Mouse (Mus musculus): ENCODE measurements around the gene Coq9.
"Not testable (repeated sequence)": the region's sequence is repeated elsewhere in the genome, so short reads cannot be mapped to it uniquely, and the experiment has no call there.

The Coq9 gene

DNA sequence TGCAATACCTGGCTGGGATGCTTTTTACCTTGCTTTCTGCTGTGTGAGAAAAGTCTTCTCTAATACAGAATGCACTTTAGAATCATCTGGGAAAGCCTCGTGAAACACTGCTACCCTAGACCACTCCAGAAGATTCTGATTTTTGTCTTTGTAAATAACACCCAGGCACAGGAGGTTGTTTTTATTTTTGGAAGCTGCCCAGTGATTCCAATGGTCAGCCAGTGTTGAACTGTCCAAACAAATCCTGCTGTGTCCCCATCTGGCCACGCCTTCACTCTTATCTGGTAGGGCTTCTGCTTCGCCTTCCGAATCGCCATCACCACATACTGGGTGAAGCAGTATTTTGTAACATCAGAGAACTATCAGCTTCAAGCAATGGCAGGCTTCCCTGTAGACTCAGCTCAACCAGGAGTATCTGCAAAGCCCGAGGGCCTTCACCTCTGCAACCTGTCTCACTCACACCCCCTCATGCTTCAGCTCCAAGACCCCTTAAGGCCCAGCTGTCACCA, 18.4 kb upstream of the Coq9 start:
- in situ Hi-C loops (cut with MboI; ENCODE audit: unreplicated experiment in 2 of 2) = loop anchor here (5.0 to 25.0 kb wide), 5 partner anchors 88 to 507 kb away; no protein-coding TSS in a partner anchor

DNA sequence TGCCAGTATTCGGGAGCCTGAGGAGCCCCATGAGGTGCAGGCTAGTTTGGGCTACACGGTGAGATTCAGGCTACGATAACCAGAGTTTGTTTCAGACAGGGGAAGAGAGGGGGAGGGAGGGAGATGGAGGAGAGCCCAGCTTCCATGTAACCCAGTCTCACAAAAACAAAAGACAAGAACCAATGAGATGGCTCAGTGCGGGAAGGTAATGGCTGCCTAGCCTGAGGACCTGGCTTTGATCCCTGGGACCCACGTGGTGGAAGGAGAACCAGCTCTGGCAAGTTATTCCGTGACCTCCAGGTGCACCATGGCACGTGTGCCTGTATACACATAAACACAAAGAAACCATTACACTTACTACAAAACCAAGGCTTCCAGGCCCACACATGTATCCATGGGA, 17.6 kb upstream of the Coq9 start:
- in situ Hi-C loops (cut with MboI; ENCODE audit: unreplicated experiment in 2 of 2) = loop anchor here in 1 of 2 experiments (5.0 to 25.0 kb wide), 2 partner anchors 87 to 508 kb away; no protein-coding TSS in a partner anchor

DNA sequence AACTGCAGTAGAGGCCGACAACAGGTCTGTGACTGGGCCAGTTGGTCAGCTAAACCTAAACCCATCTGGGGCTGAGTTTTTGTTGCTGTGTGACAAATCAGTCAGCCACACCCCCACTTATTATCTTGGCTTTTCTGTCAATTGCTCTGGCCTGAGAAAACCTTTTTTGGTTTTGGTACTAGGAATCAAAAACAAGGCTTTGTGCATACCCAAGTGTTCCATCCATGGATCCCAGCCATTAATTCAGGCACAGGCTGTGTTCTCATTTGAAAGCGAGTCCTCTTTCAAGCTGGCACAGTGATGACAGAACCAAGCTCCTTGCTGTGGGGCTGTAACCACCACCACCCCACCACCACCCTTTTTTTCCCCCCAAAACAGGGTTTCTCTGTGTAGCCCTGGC, 16.7 kb upstream of the Coq9 start:
- in situ Hi-C loops (cut with MboI; ENCODE audit: unreplicated experiment in 2 of 2) = loop anchor here in 1 of 2 experiments (5.0 to 25.0 kb wide), 2 partner anchors 86 to 509 kb away; no protein-coding TSS in a partner anchor

DNA sequence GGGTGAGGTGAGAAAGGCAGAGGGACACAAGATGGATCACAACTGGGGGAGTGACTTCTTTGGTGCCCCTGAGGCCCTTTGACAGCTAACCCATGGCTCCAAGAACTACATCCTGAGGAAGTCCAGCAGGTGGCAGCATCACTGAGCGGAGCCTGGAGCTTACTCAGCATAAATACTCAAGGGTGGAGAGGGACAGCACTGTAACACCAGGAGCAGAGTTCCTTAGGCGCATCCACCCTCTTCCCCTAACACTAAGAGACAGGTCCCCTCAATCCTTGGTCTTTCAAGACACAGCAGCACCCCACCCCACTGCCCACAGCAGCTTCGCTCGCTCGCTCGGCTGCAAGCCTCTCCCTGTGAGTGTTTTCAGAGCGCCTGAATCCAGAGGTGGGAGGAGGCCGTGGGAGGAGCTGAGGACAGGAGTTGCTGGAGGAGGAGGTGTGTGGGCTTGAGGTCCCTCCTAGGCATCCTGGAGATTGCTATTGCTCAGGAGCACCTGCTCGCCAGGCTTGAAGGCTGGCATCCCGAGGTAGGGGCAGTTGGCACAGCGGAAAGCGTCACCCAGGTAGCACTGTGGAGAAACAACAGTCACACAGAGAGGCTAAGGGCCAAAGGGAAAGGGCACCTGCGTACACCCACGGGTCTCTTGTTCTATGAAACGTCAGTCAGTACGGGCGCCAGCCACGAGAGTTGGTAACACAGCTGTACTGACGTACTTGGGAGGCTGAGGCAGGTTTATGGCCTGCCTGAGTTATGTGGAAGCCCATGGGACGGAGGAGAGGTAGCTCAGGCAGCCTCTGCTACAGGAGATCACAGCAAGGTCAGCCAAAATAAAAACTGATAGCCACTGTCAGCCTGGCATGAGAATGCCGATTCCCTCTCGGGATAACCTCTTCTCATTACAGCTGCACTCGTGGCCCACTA, 15.2 kb upstream of the Coq9 start:
- in situ Hi-C loops (cut with MboI; ENCODE audit: unreplicated experiment in 2 of 2) = loop anchor here in 1 of 2 experiments (5.0 to 25.0 kb wide), 2 partner anchors 84 to 511 kb away; no protein-coding TSS in a partner anchor

DNA sequence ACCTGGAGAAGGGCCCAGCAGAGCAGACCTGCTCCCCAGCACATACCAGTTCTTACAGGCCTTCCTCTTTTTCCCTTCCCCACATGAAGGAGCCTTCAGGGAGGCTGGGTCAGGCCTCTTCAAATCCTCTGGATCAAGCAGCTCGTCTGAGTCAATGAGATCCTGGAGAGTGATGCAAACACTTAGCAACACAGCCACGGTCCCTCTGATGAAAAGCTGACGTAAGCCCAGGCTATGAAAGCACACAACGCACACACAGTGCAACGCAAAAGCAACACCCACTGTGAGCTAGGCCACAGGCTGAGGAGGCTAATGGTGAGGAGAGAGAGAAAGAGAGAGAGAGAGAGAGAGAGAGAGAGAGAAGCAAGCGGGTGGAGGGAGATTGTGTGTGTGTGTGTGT, 13.0 kb upstream of the Coq9 start:
- in situ Hi-C loops (cut with MboI; ENCODE audit: unreplicated experiment in 2 of 2) = no loop called here

DNA sequence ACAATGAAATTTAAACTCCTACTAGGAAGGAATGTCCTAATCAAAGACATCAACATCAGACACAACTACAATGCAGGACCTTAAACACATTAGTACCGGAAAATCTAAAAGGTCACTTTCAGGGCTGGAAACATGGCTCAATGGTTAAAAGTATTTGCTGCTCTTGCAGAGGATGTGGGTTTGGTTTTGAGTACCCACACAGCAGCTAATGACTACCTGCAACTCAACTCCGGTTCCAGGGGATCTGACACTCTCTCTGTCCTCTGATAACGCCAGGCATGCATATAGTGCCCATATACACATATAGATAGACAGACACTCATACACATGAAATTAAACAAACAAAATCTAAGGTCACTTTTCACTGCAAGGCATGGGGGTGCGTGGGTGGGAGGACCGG, 11.9 kb upstream of the Coq9 start:
- in situ Hi-C loops (cut with MboI; ENCODE audit: unreplicated experiment in 2 of 2) = no loop called here

DNA sequence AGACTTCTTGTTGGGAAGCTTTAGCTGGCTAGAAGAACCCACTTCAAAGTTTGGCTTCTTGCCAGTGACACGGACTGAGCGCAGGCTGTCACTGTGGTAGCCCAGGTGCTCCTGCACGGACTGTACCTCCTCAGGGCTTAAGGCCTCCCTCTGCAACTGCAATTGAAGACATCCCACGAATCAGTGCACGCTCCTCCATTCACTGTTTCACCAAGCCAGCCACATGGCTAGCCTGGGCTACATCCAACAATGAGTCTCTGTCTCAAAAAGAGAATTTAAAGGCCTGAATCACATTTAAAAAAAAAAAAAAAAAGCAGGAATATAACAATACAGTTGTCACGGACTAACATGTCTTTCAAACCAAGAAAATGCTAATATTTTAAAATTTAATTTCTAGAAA, 9.8 kb upstream of the Coq9 start:
- in situ Hi-C loops (cut with MboI; ENCODE audit: unreplicated experiment in 2 of 2) = no loop called here

DNA sequence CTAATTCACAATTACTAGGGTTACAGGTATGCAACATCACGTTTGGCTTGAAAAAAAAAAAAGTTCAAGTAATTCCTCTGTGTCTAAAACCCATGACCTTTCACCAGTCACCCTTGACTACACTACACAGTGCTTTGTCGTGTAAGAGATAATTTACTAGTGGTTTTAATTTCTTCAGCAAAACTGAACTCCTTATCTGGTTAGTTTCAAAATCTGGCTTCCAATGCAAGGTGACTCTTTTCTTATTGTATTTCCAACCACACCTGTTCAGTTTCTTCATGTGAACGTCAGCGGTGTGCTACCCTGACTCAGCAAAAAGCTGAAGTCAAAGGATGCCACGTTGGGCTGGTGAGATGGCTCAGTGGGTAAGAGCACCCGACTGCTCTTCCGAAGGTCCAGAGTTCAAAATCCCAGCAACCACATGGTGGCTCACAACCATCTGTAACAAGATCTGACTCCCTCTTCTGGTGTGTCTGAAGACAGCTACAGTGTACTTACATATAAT, 4.2 kb upstream of the Coq9 start:
- in situ Hi-C loops (cut with MboI; ENCODE audit: unreplicated experiment in 2 of 2) = not testable (repeated sequence)

DNA sequence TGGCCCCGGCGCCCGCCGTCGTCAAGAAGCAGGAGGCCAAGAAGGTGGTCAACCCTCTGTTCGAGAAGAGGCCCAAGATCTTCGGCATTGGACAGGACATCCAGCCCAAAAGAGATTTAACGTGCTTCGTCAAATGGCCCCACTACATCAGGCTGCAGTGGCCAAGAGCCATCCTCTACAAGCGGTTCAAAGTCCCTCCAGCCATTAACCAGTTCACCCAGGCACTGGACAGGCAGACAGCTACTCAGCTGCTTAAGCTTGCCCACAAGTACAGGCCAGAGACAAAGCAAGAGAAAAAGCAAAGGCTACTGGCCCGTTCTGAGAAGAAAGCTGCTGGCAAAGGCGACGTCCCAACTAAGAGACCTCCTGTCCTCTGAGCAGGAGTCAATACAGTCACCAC, 2.4 kb upstream of the Coq9 start:
- in situ Hi-C loops (cut with MboI; ENCODE audit: unreplicated experiment in 2 of 2) = not testable (repeated sequence)

DNA sequence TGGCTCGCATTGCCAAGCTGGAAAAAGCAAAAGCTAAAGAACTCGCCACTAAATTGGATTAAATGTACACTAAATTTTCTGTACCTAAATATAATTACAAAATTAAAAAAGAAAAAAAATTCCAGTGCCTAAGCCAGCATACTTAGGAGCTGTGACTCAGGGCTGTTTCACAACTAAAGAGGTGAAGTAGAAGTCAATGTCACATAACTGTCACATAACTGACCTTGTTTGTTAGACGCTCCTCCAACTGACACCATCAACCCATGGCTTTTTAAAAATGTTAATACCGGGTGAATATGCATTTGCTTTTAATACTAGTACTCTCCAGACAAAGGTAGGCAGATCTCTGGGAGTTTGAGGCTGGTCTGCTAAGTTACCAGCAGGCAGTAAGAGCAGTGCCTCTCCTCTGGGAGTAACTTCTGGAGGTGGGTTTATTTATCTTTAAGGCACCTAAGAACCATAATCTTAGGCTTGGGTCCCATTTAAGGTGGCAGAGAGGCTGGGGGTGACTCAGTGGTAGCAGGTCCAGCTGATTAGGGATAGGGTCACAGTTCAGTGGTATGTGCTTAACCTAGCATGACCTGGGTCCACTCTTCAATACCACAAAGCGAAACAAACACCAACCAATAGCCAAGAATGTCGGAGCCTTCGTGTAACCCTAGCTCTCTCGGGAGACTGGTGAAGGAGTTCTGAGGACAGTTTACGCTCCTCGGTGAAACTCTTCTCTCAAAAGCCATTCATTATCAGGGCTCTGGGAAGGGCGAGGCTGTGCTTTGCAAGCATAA, 1.5 kb upstream of the Coq9 start:
- in situ Hi-C loops (cut with MboI; ENCODE audit: unreplicated experiment in 2 of 2) = no loop called here

DNA sequence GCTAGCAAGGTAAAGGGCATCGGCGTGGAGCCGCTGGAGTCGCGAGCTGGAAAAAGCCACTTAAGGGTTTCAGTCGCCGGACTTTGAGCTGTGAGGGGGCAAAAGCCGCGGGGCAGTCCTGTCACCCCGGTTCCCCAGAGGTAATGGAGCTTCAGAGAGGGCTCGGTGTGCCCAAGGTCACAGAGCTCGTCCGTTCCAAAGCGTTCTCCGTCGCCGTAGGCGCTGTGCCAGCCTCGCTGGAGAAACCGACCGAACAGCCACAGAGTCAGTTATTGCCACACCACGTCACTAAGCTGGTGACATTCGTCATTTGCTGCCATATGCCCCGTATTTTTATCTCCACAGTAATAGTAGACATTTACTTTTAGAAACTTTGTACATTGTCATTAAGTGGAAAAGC, 479 bp downstream of the Coq9 start:
- in situ Hi-C loops (cut with MboI; ENCODE audit: unreplicated experiment in 2 of 2) = no loop called here

DNA sequence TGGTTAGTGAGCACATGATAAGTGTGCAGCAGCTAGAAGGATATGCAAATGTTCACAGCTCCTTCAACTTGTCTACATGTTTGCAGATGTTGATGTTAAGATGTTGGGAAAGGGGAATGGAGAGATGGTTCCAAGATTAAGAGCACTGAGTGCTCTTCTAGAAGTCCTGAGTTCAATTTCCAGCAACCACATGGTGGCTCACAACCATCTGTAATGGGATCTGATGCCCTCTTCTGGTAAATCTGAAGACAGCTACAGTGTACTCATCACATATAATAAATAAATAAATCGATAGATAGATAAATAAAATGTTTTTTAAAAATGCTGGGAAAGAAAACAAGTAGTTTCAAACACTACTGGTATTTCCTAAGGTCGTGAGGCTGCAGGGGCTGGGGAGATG, 3.1 kb downstream of the Coq9 start:
- in situ Hi-C loops (cut with MboI; ENCODE audit: unreplicated experiment in 2 of 2) = no loop called here

DNA sequence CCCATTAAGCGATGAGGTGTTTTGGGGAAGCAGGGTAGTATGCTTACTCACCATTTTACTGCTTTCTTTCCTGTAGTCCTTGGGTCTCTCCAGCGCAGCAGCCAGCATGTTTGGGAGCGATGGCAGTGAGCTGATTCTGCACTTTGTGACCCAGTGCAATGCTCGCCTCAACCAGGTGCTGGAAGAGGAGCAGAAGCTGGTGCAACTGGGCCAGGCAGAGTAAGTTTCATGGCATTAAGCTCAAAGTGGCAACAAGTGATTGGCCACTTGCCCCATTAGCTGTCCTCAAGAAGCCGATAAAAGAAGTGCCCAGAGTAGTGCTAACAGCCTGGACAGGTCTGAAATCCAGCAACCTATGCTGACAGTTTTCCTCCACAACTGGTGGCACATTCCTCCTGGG, 11.9 kb downstream of the Coq9 start:
- in situ Hi-C loops (cut with MboI; ENCODE audit: unreplicated experiment in 2 of 2) = no loop called here

DNA sequence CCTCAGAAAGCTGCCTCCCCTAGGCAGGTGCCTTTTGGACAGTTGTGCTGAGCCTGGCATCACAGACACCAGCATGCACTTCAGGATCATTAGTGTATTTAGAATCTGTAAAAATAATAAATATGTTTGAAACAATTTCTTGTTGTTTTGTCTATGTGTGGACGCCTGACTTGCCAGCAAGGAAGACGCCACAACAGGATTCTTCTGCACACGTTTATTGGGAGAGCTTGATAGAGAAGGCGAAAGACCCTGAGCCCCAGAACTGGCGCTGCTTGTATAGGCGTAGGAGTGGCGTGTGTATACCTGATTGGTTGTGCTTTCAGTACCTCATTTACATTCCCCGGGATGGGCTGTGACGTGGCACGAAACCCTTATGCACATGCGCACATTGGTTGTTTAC, 16.6 kb downstream of the Coq9 start:
- in situ Hi-C loops (cut with MboI; ENCODE audit: unreplicated experiment in 2 of 2) = not testable (repeated sequence)

DNA sequence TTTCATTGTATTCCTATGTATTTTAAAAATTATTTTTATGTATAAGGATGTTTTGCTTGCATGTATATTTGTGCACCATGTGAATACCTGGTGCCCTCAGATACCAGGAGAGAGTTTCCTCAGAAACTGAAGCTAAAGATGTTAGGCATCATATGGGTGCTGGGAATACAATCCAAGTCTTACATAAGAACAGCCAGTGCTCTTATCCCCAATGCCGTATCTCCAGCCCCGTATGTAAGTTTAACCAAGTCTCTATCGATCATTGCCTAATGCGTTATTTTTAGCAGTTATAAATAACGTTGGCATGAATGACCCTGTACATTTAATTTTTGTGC, 18.9 kb downstream of the Coq9 start:
- in situ Hi-C loops (cut with MboI; ENCODE audit: unreplicated experiment in 2 of 2) = no loop called here

DNA sequence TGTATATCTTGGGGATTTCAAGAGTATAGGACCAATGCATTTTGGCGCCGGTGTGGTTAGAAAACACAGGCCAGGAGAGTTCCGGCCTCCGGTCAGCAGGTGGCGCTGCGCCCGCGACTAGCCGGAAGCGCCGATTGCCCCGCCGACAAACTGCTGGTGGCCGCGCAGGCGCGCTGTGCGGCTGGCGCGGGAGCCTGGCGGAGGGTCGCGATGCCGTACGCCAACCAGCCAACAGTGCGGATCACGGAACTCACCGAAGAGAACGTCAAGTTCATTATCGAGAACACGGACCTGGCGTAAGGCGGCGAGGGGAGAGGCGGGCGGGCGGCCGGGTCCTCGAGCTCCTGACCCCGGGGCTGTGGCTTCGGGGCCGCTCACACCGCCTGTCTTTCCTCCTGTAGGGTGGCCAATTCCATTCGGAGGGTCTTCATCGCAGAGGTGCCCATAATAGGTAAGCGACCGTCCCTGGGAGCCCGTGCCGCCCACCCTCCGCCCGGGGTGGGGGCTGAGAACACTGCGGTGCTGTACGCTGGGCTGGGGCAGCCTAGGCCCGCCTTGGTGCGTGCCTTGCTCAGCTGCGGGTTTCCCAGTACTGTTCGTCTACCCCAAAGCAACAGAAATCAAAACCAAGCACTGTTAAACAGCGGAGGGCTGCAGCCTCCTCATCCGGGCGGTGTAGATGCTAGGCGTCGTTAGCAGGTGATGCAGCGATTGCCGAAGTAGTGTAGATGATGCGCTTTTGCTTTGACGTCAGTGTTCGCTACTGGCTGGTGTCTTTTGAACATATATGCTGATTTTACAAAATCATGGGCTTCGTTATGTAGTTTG, 19.4 kb downstream of the Coq9 start, which contains the start of gene Polr2c:
Gene Polr2c (plus strand): TSS at position 105 of the 828 bp plus-strand sequence.
- in situ Hi-C loops (cut with MboI; ENCODE audit: unreplicated experiment in 2 of 2) = no loop called here

DNA sequence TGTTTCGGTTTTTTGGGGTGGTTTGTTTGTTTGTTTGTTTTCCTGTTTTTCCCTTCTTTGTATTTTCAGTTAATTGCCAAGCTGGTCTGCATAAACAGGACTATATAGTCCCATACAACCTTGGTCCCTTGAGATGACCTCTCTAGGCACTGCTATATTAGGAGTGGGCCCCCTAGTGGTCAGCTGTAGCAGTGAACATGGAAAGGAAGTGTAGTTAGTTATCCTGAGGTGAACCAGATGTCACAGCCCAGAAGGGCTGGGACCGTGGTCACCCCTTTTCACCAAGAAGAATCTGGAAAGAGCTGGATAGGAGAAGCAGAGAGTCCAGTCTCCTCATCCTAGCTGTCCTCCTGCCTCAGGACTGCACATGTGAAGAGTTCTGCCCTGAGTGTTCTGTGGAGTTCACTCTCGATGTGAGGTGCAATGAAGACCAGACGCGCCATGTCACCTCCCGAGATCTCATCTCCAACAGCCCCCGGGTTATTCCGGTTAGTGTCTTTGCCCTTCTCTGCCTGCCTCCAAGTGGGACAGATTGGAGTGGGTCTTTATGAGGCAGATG, 23.3 kb downstream of the Coq9 start:
- in situ Hi-C loops (cut with MboI; ENCODE audit: unreplicated experiment in 2 of 2) = no loop called here

DNA sequence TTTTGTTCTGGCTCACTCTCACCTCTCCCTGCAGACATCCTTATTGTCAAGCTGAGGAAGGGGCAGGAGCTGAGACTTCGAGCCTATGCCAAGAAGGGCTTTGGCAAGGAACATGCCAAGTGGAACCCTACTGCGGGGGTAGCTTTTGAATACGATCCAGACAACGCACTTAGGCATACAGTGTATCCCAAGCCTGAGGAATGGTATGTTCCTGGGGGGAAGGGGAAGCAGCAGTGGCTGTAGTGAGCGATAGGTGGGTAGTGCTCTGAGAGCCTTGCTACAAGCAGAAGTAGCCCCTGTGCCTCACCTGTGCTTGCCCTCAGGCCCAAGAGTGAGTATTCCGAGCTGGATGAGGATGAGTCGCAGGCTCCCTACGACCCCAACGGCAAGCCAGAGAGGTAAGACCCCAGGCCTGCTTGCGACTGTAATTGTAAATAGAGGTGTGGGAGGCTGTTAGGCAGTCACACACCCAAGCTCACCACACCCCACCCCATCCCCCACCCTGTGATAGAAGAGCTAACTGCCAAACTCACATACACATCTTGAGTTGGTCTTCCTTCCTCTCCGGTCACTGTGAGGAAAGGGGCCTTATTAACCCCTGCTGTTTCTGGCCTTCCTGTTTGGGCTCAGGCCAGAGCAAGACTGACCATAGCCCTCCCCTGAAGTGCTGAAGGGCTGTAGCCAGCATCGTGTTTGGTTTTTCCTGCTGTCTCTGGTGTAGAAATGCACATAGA, 24.5 kb downstream of the Coq9 start:
- in situ Hi-C loops (cut with MboI; ENCODE audit: unreplicated experiment in 2 of 2) = no loop called here

Data from v-Abl transformed pro-B cells (cell line).